Mouse (Mus musculus) T-cell, adult 2 months (primary cell): ENCODE measurements around the gene Dync1i1.
"Not testable (repeated sequence)": the region's sequence is repeated elsewhere in the genome, so short reads cannot be mapped to it uniquely, and the experiment has no call there.

Experiments
- DNase-seq: peaks from one replicate; pipeline ENCODE4 v3.0.0; 2022; ENCODE audit warnings: low spot score

Dync1i1 gene

GRCm38 (mm10) chr6:5725611-5726236 lies at the start of gene Dync1i1:
Gene Dync1i1 (plus strand): TSS chr6:5725639.
- DNase-seq = no peak

DNA sequence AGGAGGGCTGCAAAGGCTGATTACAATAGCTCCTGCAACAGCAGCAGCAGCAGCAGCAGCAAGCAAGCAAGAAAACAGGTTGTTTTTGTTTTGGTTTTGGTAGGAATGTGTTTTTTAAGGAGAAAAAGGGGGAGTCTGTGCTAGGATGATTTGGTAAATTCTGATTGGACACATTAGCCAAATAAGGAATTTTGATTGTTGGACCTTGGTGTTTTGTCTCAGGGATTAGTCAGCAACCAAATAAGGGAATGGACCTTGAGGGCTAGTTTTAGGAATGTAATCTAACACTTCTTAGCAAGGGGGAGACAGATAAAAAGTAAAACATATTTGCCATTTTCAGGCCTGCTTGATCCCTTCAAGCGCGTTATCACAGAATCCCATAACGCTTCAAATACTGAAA lies 45.7 kb upstream of the Dync1i1 start:
- no peak for DNase-seq

- no peak for DNase-seq
Observed at GRCm38 (mm10) chr6:5701826-5702225, 23.6 kb upstream of the Dync1i1 start.

GRCm38 (mm10) chr6:5707894-5708293 lies 17.5 kb upstream of the Dync1i1 start:
- not testable (repeated sequence) for DNase-seq

DNA sequence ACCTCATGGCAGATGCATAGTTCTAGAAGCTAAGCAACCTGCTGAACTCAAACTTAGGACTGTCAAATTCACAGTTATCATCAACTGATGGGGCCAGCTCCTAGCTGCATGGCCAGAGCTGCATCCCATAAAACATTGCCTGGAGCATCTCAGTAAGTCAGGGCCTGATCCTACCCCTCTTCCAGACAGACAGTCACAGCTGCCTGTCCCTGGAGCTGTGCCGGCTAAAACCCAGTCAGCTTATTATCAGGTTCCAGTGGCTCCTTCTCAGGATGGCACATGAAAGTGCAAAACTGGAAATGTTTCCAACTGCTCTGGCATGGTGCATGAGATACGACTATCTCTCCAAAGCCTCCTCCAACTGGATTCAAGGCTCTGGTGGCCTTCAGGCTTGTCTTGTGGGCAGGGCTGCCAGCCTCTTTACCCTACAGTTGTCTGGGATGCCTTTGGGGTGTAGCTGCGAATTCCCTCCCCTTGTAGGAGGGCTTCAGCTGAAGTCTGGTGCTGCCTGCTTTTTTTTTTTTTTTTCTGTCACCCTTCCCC lies 15.3 kb upstream of the Dync1i1 start:
- no peak for DNase-seq

DNA sequence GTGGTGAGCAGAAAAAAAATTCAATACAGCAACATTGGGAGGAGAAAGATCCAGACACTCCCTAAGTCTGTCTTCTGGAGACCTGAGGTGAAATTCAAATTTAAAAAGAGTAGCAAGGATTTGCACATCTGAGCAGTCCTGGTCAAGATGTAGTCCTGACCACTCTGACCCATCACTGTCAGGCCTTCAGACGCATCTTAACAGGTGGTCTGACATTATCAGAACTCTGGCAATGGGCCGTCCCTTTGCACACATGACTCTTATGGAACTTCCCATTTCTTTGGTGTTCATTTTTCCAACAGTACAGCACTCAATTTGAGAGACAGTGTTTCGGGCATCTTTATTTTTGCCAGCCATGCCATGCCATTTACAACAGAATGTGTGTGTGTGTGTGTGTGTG lies 12.8 kb upstream of the Dync1i1 start:
- DNase-seq = no peak

DNA sequence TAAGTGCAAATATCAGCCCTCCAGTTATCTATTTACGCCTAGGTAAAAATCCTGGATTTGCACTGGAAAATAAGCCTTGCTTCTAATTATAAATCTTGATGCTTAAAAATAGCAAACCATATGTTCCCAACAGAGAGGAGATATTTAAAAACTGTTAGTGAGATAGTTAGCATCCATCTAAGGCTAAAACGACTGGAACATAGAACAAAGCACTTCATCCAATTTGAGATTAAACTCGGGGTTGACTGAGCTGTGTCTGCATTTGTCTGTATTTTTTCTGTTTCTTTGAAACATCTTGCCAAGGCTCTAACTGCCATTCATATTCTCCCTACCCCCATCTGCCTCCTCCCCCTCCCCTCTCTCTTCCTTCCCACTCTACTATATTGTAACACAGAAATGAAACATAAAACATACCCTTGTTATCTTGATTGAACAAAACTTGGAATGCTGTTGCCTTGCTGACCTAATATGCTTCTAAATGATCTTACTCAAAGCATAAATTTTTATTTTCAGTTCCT lies 10.3 kb upstream of the Dync1i1 start:
- no peak for DNase-seq

DNA sequence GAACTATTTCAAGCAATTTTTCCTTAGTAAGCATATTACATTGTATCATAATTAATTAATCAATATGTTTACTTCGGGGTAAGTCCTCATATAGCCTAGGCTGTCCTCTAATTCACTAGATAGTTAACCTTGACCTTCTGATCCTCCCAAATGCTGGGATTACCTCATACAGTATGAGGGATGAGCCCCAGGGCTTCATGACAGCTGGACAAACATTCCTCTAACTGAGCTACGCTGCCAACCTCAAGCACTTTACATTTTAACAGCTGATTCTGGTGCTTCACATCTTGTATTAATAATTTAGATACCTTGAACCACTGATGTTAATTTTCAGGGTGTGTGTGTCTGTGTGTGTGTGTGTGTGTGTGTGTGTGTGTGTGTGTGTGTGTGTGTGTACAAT lies 6.5 kb upstream of the Dync1i1 start:
- no peak for DNase-seq

DNA sequence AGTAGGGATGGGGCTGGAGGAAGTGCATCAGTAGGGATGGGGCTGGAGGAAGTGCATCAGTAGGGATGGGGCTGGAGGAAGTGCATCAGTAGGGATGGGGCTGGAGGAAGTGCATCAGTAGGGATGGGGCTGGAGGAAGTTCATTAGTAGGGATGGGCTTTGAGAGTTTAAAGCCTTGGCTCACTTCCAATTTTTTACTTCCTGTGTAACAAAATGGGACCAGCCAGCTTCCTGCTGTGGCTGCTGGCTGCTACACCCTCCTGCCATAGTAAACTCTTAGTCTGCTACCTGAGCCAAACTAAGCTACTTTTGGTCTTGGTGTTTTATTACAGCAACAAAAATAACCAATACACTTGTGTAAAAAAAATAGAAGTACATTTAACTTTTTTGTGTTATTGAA lies 4.7 kb upstream of the Dync1i1 start:
- not testable (repeated sequence) for DNase-seq

GRCm38 (mm10) chr6:5723986-5724385 lies 1.5 kb upstream of the Dync1i1 start:
- no peak for DNase-seq

GRCm38 (mm10) chr6:5726237-5726670 lies 815 bp downstream of the Dync1i1 start:
- no peak for DNase-seq

DNA sequence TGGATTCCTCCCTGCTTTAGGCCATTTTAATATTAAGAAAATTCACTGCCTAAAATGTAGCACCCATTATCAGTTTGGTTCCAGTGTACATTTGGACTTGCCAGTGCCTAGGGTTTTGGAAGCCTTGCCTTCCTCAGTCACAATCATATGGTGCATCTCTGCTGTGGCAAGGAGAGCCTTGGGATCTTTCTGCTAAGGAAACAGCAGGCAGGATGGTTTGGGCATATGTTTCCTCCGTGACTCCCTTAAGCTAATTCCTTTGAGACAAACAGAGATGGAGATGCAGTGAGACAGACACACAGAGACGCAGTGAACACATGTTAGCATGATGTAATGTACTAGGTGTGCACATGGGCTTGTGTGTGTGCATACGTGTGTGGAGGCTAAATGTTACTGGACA lies 7.8 kb downstream of the Dync1i1 start:
- no peak for DNase-seq

DNA sequence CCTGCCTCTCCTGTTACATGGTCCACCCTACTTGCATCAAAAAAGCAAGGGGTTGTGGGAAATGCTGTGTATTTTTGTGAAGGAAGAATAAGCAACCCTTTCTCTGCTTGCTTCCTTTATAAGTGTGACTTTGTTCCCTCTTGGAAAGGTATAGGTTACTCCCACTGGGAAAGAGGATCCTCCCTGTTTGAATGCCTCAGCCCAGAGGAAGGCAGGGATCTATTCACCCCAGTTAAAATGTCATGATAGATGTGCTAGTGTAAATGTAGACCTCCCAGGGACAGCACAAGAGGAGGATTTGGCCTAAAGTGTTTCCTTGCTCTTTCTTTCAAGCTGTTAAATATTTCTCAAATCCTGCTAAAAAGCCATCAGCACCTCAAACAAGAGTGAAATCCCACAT lies 9.0 kb downstream of the Dync1i1 start:
- DNase-seq = no peak

GRCm38 (mm10) chr6:5734862-5735261 lies 9.4 kb downstream of the Dync1i1 start:
- no peak for DNase-seq

DNA sequence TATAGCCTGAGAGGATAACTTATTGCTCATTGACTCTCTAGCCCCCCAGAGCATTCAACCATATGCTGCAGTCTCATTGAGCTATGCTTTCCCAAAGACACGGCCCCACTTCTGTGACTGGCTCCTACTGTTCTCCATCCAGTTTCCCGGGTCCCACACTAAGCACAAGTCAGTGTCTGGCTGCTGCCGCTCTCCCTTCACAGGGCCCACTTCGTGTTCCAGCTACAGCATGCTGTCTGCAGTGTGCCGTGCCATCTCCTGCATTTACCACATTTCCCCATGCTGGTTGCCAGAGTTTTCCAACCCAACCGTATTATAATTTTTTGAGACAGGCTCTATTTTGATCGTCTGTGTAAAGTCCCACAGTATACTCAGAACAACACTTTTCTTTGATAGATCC lies 14.3 kb downstream of the Dync1i1 start:
- no peak for DNase-seq

- DNase-seq = no peak
Observed at GRCm38 (mm10) chr6:5741395-5742032, 16.1 kb downstream of the Dync1i1 start.

- no peak for DNase-seq
Observed at GRCm38 (mm10) chr6:5750079-5750711, 24.8 kb downstream of the Dync1i1 start.

DNA sequence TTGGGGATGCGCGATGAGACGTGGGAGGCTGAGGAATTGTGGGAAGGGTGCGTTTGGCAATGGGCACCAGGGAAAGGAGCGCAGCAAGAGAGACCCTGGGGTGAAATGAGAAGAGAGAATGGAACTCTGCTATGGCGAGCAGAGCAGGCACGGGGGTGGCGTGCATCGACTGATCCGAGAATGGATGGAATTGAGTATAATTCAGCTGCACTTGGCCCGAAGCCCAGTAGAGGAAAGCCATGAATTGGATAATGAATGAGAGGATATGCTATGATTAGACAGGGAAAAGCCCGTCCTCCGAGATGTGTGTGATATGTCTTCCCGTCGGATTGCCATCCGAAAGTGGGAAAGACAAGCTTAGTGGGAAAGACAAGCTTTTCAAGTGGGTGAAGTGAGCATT lies 26.7 kb downstream of the Dync1i1 start:
- DNase-seq = no peak

DNA sequence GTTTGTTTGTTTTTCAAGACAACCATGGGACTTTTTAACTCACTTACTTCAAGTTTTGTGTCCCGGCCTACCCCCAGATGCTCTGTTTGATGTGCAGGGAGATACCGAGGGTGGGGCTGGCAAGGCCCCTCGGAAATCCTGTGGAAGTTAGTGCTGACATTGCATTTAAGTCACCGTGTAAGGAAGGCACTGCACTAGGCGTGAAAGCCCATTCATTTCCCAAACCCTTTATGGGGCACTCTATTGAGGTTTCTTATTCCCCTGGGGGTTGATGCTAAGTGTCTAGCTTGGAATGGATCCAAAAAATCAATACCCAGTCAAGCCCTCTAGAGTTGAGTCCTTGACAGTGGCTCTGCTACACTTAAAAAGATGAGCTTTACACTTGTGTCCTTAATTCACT lies 27.2 kb downstream of the Dync1i1 start:
- DNase-seq = no peak

GRCm38 (mm10) chr6:5756509-5757130 lies 31.2 kb downstream of the Dync1i1 start:
- DNase-seq = no peak

- DNase-seq = no peak
Observed at GRCm38 (mm10) chr6:5762943-5763342, 37.5 kb downstream of the Dync1i1 start.

DNA sequence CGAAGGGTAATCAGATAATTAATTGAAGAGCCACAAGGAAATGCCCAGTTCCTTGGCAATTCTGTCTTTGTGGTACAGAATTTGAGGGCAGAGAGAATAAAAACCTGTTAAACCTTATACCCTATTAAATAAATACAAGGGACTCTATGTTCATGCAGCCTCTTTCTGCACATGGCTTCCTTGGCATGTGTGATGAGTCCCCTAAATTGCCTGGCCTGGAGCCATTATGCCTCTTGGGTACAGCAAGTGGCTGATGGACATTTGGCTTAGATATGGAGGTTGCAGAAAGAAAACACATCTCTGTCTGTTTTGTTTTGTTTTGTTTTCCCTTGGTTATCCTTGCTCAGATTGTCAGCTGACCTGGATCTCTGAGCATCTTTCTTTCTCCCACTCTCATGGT lies 43.1 kb downstream of the Dync1i1 start:
- no peak for DNase-seq

- DNase-seq = no peak
Observed at GRCm38 (mm10) chr6:5770283-5770682, 44.8 kb downstream of the Dync1i1 start.
